Mouse (Mus musculus) left cerebral cortex, adult 18-20 months (tissue): ENCODE results near the gene Gm20441. TPM values are rescaled to one million over a fixed set of nuclear protein-coding genes. Genes with fewer than 3 reads are reported as not detected.

Experiments
- DNase-seq, 2 experiments: peaks; one replicate each; pipeline ENCODE4 v3.0.0; 2021 to 2022; ENCODE audit warnings: low spot score in 2 of 2, mixed read lengths in 1 of 2
- long read RNA-seq, 2 experiments: library from polyadenylated mRNA; stranded (forward); transcript quantifications; one replicate each; pipeline ENCODE4 v2.0.0; 2021
- total RNA-seq, 2 experiments: library from RNA; stranded (reverse); gene quantifications; 2 replicates each; pipeline ENCODE4 v1.2.3; 2021

Gm20441 gene
- total RNA-seq = not detected
- long read RNA-seq, experiment 1 = 0 reads
- long read RNA-seq, experiment 2 = 0 reads

- DNase-seq = no peak
These were observed at the start of gene Gm20441, which contains the start of gene Gstt3 for GRCm38 (mm10) chr10:75780769-75781578. Gene Gm20441 (minus strand): TSS chr10:75780954. Gene Gstt3 (minus strand): TSS chr10:75781414.

GRCm38 (mm10) chr10:75830275-75830670 lies 49.5 kb upstream of the Gm20441 start:
- no peak for DNase-seq

GRCm38 (mm10) chr10:75829529-75830274 lies 48.9 kb upstream of the Gm20441 start:
- no peak for DNase-seq

- no peak for DNase-seq
These were observed 47.8 kb upstream of the Gm20441 start for GRCm38 (mm10) chr10:75828500-75828931.

- no peak for DNase-seq
These were observed 47.1 kb upstream of the Gm20441 start for GRCm38 (mm10) chr10:75827668-75828360.

- no peak for DNase-seq
These were observed 43.8 kb upstream of the Gm20441 start for GRCm38 (mm10) chr10:75824530-75824929.

GRCm38 (mm10) chr10:75823782-75824181 lies 43.0 kb upstream of the Gm20441 start:
- no peak for DNase-seq

GRCm38 (mm10) chr10:75822443-75822842 lies 41.7 kb upstream of the Gm20441 start, which contains the start of gene Gstt4:
Gene Gstt4 (minus strand): TSS chr10:75822543.
- no peak for DNase-seq

GRCm38 (mm10) chr10:75819882-75820281 lies 39.1 kb upstream of the Gm20441 start:
- no peak for DNase-seq

- no peak for DNase-seq
These were observed 37.9 kb upstream of the Gm20441 start for GRCm38 (mm10) chr10:75818641-75819040.

GRCm38 (mm10) chr10:75804217-75804616 lies 23.5 kb upstream of the Gm20441 start:
- DNase-seq = no peak

- DNase-seq = peak; percentile 43 to 44
These were observed 17.5 kb upstream of the Gm20441 start, which contains the start of gene Gstt1 for GRCm38 (mm10) chr10:75798176-75798696. Gene Gstt1 (minus strand): TSS chr10:75798584.

- DNase-seq = peak; percentile 50 to 64
These were observed 16.9 kb upstream of the Gm20441 start for GRCm38 (mm10) chr10:75797619-75798175.

- no peak for DNase-seq
These were observed 16.2 kb upstream of the Gm20441 start for GRCm38 (mm10) chr10:75796731-75797516.

GRCm38 (mm10) chr10:75794880-75795279 lies 14.1 kb upstream of the Gm20441 start:
- no peak for DNase-seq

- no peak for DNase-seq
These were observed 10.0 kb upstream of the Gm20441 start for GRCm38 (mm10) chr10:75790773-75791172.

GRCm38 (mm10) chr10:75789841-75790240 lies 9.1 kb upstream of the Gm20441 start:
- DNase-seq = no peak

- no peak for DNase-seq
These were observed 8.5 kb upstream of the Gm20441 start for GRCm38 (mm10) chr10:75789081-75789735.

GRCm38 (mm10) chr10:75788277-75788676 lies 7.5 kb upstream of the Gm20441 start:
- DNase-seq = peak in 1 of 2 experiments; percentile 41
